ENCODE assay signal across 8 mouse cellular contexts in genomic region chr11:105589231-105589876, GRCm38 (mm10). TPM values are rescaled to one million over a fixed set of nuclear protein-coding genes. Genes with fewer than 3 reads are reported as not detected.
DNase-seq lines count a peak whose midpoint lies in the region; ATAC-seq and TF ChIP-seq lines count a peak whose summit lies in the region.

No protein-coding gene starts in this region.

- no peak for DNase-seq in G1E (ENCODE audit: low spot score)
- DNase-seq in cerebellum, adult 18-20 months, result peak; percentile 84 to 87
- peak; percentile 85 for DNase-seq in forelimb bud, embryonic 11.5 days (ENCODE audit: low read depth, low spot score)
- peak; percentile 90 to 93 for DNase-seq in layer of hippocampus, adult 8-10 months (ENCODE audit: low spot score in 2 of 2)
- DNase-seq in lung, embryonic 14.5 days, result peak; percentile 96
- peak; percentile 90 for DNase-seq in testis, postnatal 14 days (ENCODE audit: low spot score)

- peak overlapping the region; percentile 93 for H3K9ac ChIP-seq in lung, embryonic 14.5 days

- H3K4me2 ChIP-seq in lung, embryonic 14.5 days, result peak overlapping the region; percentile 84

- H3K27ac ChIP-seq in lung, embryonic 14.5 days (ENCODE audit: low read depth), result peak overlapping the region; percentile 90

- no peaks in the 10 kb centered on the region for H3K36me3 ChIP-seq in G1E (replicated peaks)
- no peaks in the 10 kb centered on the region for H3K36me3 ChIP-seq in lung, embryonic 14.5 days (ENCODE audit: insufficient read depth)

- peaks cover 8% of the 10 kb centered on the region for H3K4me1 ChIP-seq in G1E (ENCODE audit: insufficient read depth, low read depth, low read length)
- H3K4me1 ChIP-seq in lung, embryonic 14.5 days (ENCODE audit: insufficient read depth), result no peaks in the 10 kb centered on the region

- peaks cover 6% of the 10 kb centered on the region for H3K9me3 ChIP-seq in G1E (replicated peaks)
- H3K9me3 ChIP-seq in lung, embryonic 14.5 days (ENCODE audit: low read depth, low read length), result no peaks in the 10 kb centered on the region

- WGBS in lung, embryonic 14.5 days, result under 1% methylated on average over 43 of the region's 70 CpGs

- TF ChIP-seq CTCF in G1E (IDR thresholded peaks at IDR 0.05; ENCODE audit: low read depth, low read length), result no peak
- TF ChIP-seq CTCF in lung, embryonic 14.5 days (IDR thresholded peaks at IDR 0.05; ENCODE audit: low read depth), result no peak

- no peak for ATAC-seq in G1E (ENCODE audit: extremely low read depth, insufficient number of reproducible peaks, low FRiP score, poor library complexity, severe bottlenecking)
- ATAC-seq in hematopoietic stem cell, adult 5-6 weeks (replicated peaks in 1 of 2; ENCODE audit: insufficient read depth in 1 of 2, low FRiP score in 2 of 2, low TSS enrichment in 1 of 2, low read depth in 1 of 2, poor library complexity in 2 of 2, severe bottlenecking in 2 of 2), result peak; percentile 87 to 88
- ATAC-seq in lung, embryonic 14.5 days (ENCODE audit: insufficient read depth), result peak; percentile 95
- ATAC-seq in neutrophil, adult 5-6 weeks (ENCODE audit: extremely low read depth, insufficient number of reproducible peaks, low FRiP score, poor library complexity, severe bottlenecking), result peak; percentile 56

- peak overlapping the region; percentile 64 for H3K4me3 ChIP-seq in G1E (ENCODE audit: low read depth, low read length)
- peak overlapping the region; percentile 92 for H3K4me3 ChIP-seq in lung, embryonic 14.5 days (ENCODE audit: low read depth, low read length)

- H3K27me3 ChIP-seq in G1E (ENCODE audit: insufficient read depth, low read length), result peaks cover 7% of the 10 kb centered on the region; the same call in 1 of the 2 replicates
- H3K27me3 ChIP-seq in lung, embryonic 14.5 days (ENCODE audit: insufficient read depth, low read length), result no peaks in the 10 kb centered on the region

RNA-seq across cellular contexts. Expression of gene Tanc2, which starts 0.4 kb away (rescaled TPM):
- total RNA-seq in G1E (2014; fragmentation: Nextera tagmentation) (1.4 TPM in 1 of 2 replicates, not detected in the other), G1E (2017) (0.06 and 0.27 TPM in 2 replicates)
- polyA plus RNA-seq in G1E (2012), result not detected in 2 replicates
- 6.5 and 6.8 TPM in 2 replicates for total RNA-seq in hematopoietic stem cell, adult 5-6 weeks (2017)
- total RNA-seq in layer of hippocampus, adult 8-10 months (2022), result 100 to 1,000 TPM; 135 to 166 (median 155) TPM
- polyA plus RNA-seq in lung, embryonic 14.5 days (2014; fragmentation: Nextera tagmentation; extraction: Ambion mirVana), result 16.8 and 17.1 TPM in 2 replicates
- total RNA-seq in neutrophil, adult 5-6 weeks (2017), result 0.25 and 3.3 TPM in 2 replicates

Comparison
In these comparisons a context has a peak if more than half of its experiments do, and no peak if none do; other contexts are left out.
1. RNA of gene Tanc2, which starts 0.4 kb away (total RNA-seq): 135 to 166 TPM in layer of hippocampus, adult 8-10 months; 6.5 to 6.8 TPM in hematopoietic stem cell, adult 5-6 weeks, 0.25 to 3.3 TPM in neutrophil, adult 5-6 weeks and 0.06 to 1.4 TPM in G1E; every median in the first group is over 10 times any median in the second.